Mouse (Mus musculus): ENCODE measurements around the gene Nfam1.

DNA sequence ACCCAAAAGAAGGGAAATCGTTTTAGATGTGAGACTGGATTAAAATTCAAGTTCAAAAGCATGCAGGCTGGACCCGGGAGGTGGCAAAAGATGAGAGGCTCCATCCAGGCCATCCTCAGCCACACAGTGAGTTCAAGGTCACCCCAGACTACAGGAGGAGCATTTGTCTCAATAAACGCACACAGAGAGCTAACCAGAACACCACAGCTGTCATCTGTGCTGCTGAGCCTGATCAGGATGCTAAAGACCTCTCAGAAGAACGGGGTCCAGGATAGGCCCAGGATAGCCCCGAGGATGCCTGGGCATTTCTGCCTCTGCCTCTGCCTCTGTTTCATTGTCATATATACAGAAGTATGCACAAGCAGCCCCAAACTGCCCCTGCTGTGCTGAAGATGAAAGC is 22.5 kb upstream of the Nfam1 start:
- no peak for TF ChIP-seq CTCF (IDR thresholded peaks at IDR 0.05)
- TF ChIP-seq EP300 (IDR thresholded peaks at IDR 0.05) = no peak

Data from lung, postnatal 0 days (tissue).